Mouse (Mus musculus): ENCODE data around the gene Mpp6.

Gene Mpp6

GRCm38 (mm10) chr6:50222351-50222750 is 112.3 kb downstream of the Mpp6 start:
- Histone ChIP-seq H3K36me3 (ENCODE audit: insufficient read depth, low read length) (no peaks in the 10 kb centered on the region), H3K4me1 (replicated peaks; ENCODE audit: low read depth, low read length) (no peaks in the 10 kb centered on the region), H3K4me3 (replicated peaks; ENCODE audit: low read length) (no peak overlapping the region), H3K27me3 (ENCODE audit: insufficient read depth, low read length) (no peaks in the 10 kb centered on the region), H3K9me3 (ENCODE audit: low read length) (peaks cover 21% of the 10 kb centered on the region)
- TF ChIP-seq NANOG (IDR thresholded peaks at IDR 0.05; ENCODE audit: borderline replicate concordance, low read length) (no peak), CTCF (conservative IDR thresholded peaks at IDR 0.05; ENCODE audit: low read length) (no peak), POU5F1 (IDR thresholded peaks at IDR 0.05; ENCODE audit: borderline replicate concordance, low read length) (no peak)

- Histone ChIP-seq H3K27me3 (ENCODE audit: insufficient read depth, low read length) (no peaks in the 10 kb centered on the region), H3K4me3 (replicated peaks; ENCODE audit: low read length) (no peak overlapping the region), H3K36me3 (ENCODE audit: insufficient read depth, low read length) (no peaks in the 10 kb centered on the region), H3K4me1 (replicated peaks; ENCODE audit: low read depth, low read length) (no peaks in the 10 kb centered on the region), H3K9me3 (ENCODE audit: low read length) (peaks cover 21% of the 10 kb centered on the region)
- TF ChIP-seq NANOG (IDR thresholded peaks at IDR 0.05; ENCODE audit: borderline replicate concordance, low read length) (no peak), POU5F1 (IDR thresholded peaks at IDR 0.05; ENCODE audit: borderline replicate concordance, low read length) (no peak), CTCF (conservative IDR thresholded peaks at IDR 0.05; ENCODE audit: low read length) (no peak)
Measured at GRCm38 (mm10) chr6:50222986-50223385, 112.9 kb downstream of the Mpp6 start.

- H3K9me3 ChIP-seq (ENCODE audit: low read length): peaks cover 21% of the 10 kb centered on the region
- no peaks in the 10 kb centered on the region for H3K27me3 ChIP-seq (ENCODE audit: insufficient read depth, low read length)
- TF ChIP-seq CTCF (conservative IDR thresholded peaks at IDR 0.05; ENCODE audit: low read length) (no peak), POU5F1 (IDR thresholded peaks at IDR 0.05; ENCODE audit: borderline replicate concordance, low read length) (no peak), NANOG (IDR thresholded peaks at IDR 0.05; ENCODE audit: borderline replicate concordance, low read length) (no peak)
- H3K4me3 ChIP-seq (replicated peaks; ENCODE audit: low read length): no peak overlapping the region
- no peaks in the 10 kb centered on the region for H3K36me3 ChIP-seq (ENCODE audit: insufficient read depth, low read length)
- H3K4me1 ChIP-seq (replicated peaks; ENCODE audit: low read depth, low read length): no peaks in the 10 kb centered on the region
Measured at GRCm38 (mm10) chr6:50223606-50224005, 113.6 kb downstream of the Mpp6 start.

- no peaks in the 10 kb centered on the region for H3K4me1 ChIP-seq (replicated peaks; ENCODE audit: low read depth, low read length)
- H3K36me3 ChIP-seq (ENCODE audit: insufficient read depth, low read length): no peaks in the 10 kb centered on the region
- TF ChIP-seq CTCF (conservative IDR thresholded peaks at IDR 0.05; ENCODE audit: low read length) (no peak), NANOG (IDR thresholded peaks at IDR 0.05; ENCODE audit: borderline replicate concordance, low read length) (no peak), POU5F1 (IDR thresholded peaks at IDR 0.05; ENCODE audit: borderline replicate concordance, low read length) (no peak)
- no peak overlapping the region for H3K4me3 ChIP-seq (replicated peaks; ENCODE audit: low read length)
- peaks cover 21% of the 10 kb centered on the region for H3K9me3 ChIP-seq (ENCODE audit: low read length)
- H3K27me3 ChIP-seq (ENCODE audit: insufficient read depth, low read length): no peaks in the 10 kb centered on the region
Measured at GRCm38 (mm10) chr6:50225232-50225631, 115.2 kb downstream of the Mpp6 start.

- Histone ChIP-seq H3K9me3 (ENCODE audit: low read length) (peaks cover 21% of the 10 kb centered on the region), H3K4me3 (replicated peaks; ENCODE audit: low read length) (no peak overlapping the region), H3K27me3 (ENCODE audit: insufficient read depth, low read length) (no peaks in the 10 kb centered on the region), H3K36me3 (ENCODE audit: insufficient read depth, low read length) (no peaks in the 10 kb centered on the region), H3K4me1 (replicated peaks; ENCODE audit: low read depth, low read length) (no peaks in the 10 kb centered on the region)
- TF ChIP-seq CTCF (conservative IDR thresholded peaks at IDR 0.05; ENCODE audit: low read length) (no peak), POU5F1 (IDR thresholded peaks at IDR 0.05; ENCODE audit: borderline replicate concordance, low read length) (no peak)
Measured at GRCm38 (mm10) chr6:50228180-50228579, 118.1 kb downstream of the Mpp6 start.

GRCm38 (mm10) chr6:50231288-50231687 is 121.2 kb downstream of the Mpp6 start:
- Histone ChIP-seq H3K27me3 (ENCODE audit: insufficient read depth, low read length) (no peaks in the 10 kb centered on the region), H3K4me1 (replicated peaks; ENCODE audit: low read depth, low read length) (no peaks in the 10 kb centered on the region), H3K36me3 (ENCODE audit: insufficient read depth, low read length) (no peaks in the 10 kb centered on the region), H3K9me3 (ENCODE audit: low read length) (no peaks in the 10 kb centered on the region), H3K4me3 (replicated peaks; ENCODE audit: low read length) (no peak overlapping the region)
- TF ChIP-seq POU5F1 (IDR thresholded peaks at IDR 0.05; ENCODE audit: borderline replicate concordance, low read length) (no peak), CTCF (conservative IDR thresholded peaks at IDR 0.05; ENCODE audit: low read length) (no peak), NANOG (IDR thresholded peaks at IDR 0.05; ENCODE audit: borderline replicate concordance, low read length) (no peak)

- no peaks in the 10 kb centered on the region for H3K36me3 ChIP-seq (ENCODE audit: insufficient read depth, low read length)
- TF ChIP-seq CTCF (conservative IDR thresholded peaks at IDR 0.05; ENCODE audit: low read length) (peak; percentile 20; the same call in 1 of the 2 replicates), NANOG (IDR thresholded peaks at IDR 0.05; ENCODE audit: borderline replicate concordance, low read length) (no peak)
- no peaks in the 10 kb centered on the region for H3K4me1 ChIP-seq (replicated peaks; ENCODE audit: low read depth, low read length)
- H3K27me3 ChIP-seq (ENCODE audit: insufficient read depth, low read length): no peaks in the 10 kb centered on the region
- H3K9me3 ChIP-seq (ENCODE audit: low read length): no peaks in the 10 kb centered on the region
- no peak overlapping the region for H3K4me3 ChIP-seq (replicated peaks; ENCODE audit: low read length)
Measured at GRCm38 (mm10) chr6:50232984-50233383, 122.9 kb downstream of the Mpp6 start.

GRCm38 (mm10) chr6:50237963-50238362 is 127.9 kb downstream of the Mpp6 start:
- no peak overlapping the region for H3K4me3 ChIP-seq (replicated peaks; ENCODE audit: low read length)
- H3K36me3 ChIP-seq (ENCODE audit: insufficient read depth, low read length): no peaks in the 10 kb centered on the region
- TF ChIP-seq CTCF (conservative IDR thresholded peaks at IDR 0.05; ENCODE audit: low read length) (no peak), POU5F1 (IDR thresholded peaks at IDR 0.05; ENCODE audit: borderline replicate concordance, low read length) (no peak), NANOG (IDR thresholded peaks at IDR 0.05; ENCODE audit: borderline replicate concordance, low read length) (no peak)
- peaks cover 4% of the 10 kb centered on the region; the same call in 1 of the 2 replicates for H3K4me1 ChIP-seq (replicated peaks; ENCODE audit: low read depth, low read length)
- no peaks in the 10 kb centered on the region for H3K27me3 ChIP-seq (ENCODE audit: insufficient read depth, low read length)
- no peaks in the 10 kb centered on the region for H3K9me3 ChIP-seq (ENCODE audit: low read length)

- TF ChIP-seq CTCF (conservative IDR thresholded peaks at IDR 0.05; ENCODE audit: low read length): no peak
- no peak for TF ChIP-seq NANOG (IDR thresholded peaks at IDR 0.05; ENCODE audit: borderline replicate concordance, low read length)
- no peak for TF ChIP-seq POU5F1 (IDR thresholded peaks at IDR 0.05; ENCODE audit: borderline replicate concordance, low read length)
- Histone ChIP-seq H3K27me3 (ENCODE audit: insufficient read depth, low read length) (no peaks in the 10 kb centered on the region), H3K9me3 (ENCODE audit: low read length) (no peaks in the 10 kb centered on the region), H3K36me3 (ENCODE audit: insufficient read depth, low read length) (no peaks in the 10 kb centered on the region), H3K4me3 (replicated peaks; ENCODE audit: low read length) (no peak overlapping the region), H3K4me1 (replicated peaks; ENCODE audit: low read depth, low read length) (peaks cover 4% of the 10 kb centered on the region; the same call in 1 of the 2 replicates)
Measured at GRCm38 (mm10) chr6:50239902-50240301, 129.9 kb downstream of the Mpp6 start.
